Mouse (Mus musculus) kidney, postnatal 0 days (tissue): ENCODE results near the gene Tbx5. TPM values are rescaled to one million over a fixed set of nuclear protein-coding genes. Genes with fewer than 3 reads are reported as not detected.
A peak's percentile ranks its signal among the peaks of the same experiment; 100 is the strongest.
"Not testable (repeated sequence)": the region's sequence is repeated elsewhere in the genome, so short reads cannot be mapped to it uniquely, and the experiment has no call there.

ENCODE experiments used
- ATAC-seq: fragments of 200-750 bp; cut with Nextera tagmentation; replicated peaks from 2 replicates; pipeline ENCODE4 v1.8.0; 2017; ENCODE audit warnings: low read depth, moderate number of reproducible peaks, moderate TSS enrichment, moderate library complexity; ENCODE audit not compliant: low FRiP score
- DNase-seq: peaks from one replicate; pipeline ENCODE4 v3.0.0-alpha.2; 2016; ENCODE audit warnings: low spot score
- H3K27ac ChIP-seq: fragments of 300-500 bp; sonication (generic); 2 replicates; pipeline ENCODE4 v1.5.1; 2014; ENCODE audit warnings: mild to moderate bottlenecking
- H3K27me3 ChIP-seq: fragments of 300-500 bp; sonication (generic); 2 replicates; pipeline ENCODE4 v1.6.1; 2014; ENCODE audit warnings: low read length, mixed read lengths; ENCODE audit not compliant: insufficient read depth
- H3K36me3 ChIP-seq: fragments of 300-500 bp; sonication (generic); 2 replicates; pipeline ENCODE4 v1.6.1; 2014; ENCODE audit warnings: low read length, mixed read lengths; ENCODE audit not compliant: insufficient read depth
- H3K4me1 ChIP-seq: fragments of 300-500 bp; sonication (generic); replicated peaks from 2 replicates; pipeline ENCODE4 v1.6.1; 2014; ENCODE audit warnings: antibody characterized with exemption, low read length, mixed read lengths; ENCODE audit not compliant: insufficient read depth
- H3K4me2 ChIP-seq: fragments of 300-500 bp; sonication (generic); 2 replicates; pipeline ENCODE4 v1.6.1; 2014; ENCODE audit warnings: mild to moderate bottlenecking, low read length, moderate library complexity, mixed read lengths
- H3K4me3 ChIP-seq: fragments of 300-500 bp; sonication (generic); replicated peaks from 2 replicates; pipeline ENCODE4 v1.5.1; 2014; ENCODE audit warnings: low read depth, low read length
- H3K9ac ChIP-seq: fragments of 300-500 bp; sonication (generic); 2 replicates; pipeline ENCODE4 v1.6.1; 2014; ENCODE audit warnings: low read depth, low read length
- H3K9me3 ChIP-seq: fragments of 300-500 bp; sonication (generic); replicated peaks from 2 replicates; pipeline ENCODE4 v1.6.1; 2016; ENCODE audit warnings: low read length, inconsistent platforms, mixed read lengths
- CTCF ChIP-seq: IDR thresholded peaks from 2 replicates; pipeline ENCODE4 v1.5.1; 2016; ENCODE audit warnings: antibody characterized with exemption, low read depth, mild to moderate bottlenecking, moderate library complexity
- WGBS: fragments of 180-500 bp; shearing (Covaris S2); extraction: QIAGEN DNeasy Blood & Tissue Kit; methylation state at CpG from one replicate; pipeline ENCODE4 v1.1.7; 2014; 5-methylcytosine and 5-hydroxymethylcytosine counted together
- polyA plus RNA-seq: library from polyadenylated mRNA; unstranded; fragments of >200 nt; fragmentation: Nextera tagmentation; extraction: Ambion mirVana; gene quantifications from 2 replicates; pipeline ENCODE4 v1.2.1, GENCODE M21; 2015

The Tbx5 gene
- polyA plus RNA-seq, 1 experiment from 2014 or later, result not detected

DNA sequence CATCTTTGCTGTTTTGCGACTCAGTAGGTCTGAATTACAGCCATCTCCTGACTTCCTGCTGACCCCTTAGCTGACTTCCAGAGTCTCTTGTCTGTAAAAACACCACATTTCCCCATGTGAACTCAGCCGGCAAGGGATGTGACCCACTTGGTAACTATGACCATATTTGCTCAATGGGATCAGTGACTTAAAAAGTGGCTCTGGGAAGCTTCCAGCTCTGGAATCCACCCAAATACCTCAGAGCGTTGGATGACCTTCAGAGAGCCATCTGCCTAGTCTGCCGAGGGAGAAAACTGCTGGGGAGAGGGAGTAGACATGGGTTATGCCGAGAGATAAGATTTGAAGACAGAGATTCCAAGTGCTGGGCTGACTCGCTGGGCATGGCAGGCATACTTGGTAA is 44.7 kb downstream of the Tbx5 start:
- DNase-seq, result peak; percentile 2
- Histone ChIP-seq H3K27me3 (no peaks in the 10 kb centered on the region), H3K4me3 (no peak overlapping the region), H3K36me3 (no peaks in the 10 kb centered on the region), H3K4me2 (no peak overlapping the region), H3K9me3 (no peaks in the 10 kb centered on the region), H3K4me1 (no peaks in the 10 kb centered on the region), H3K27ac (no peak overlapping the region), H3K9ac (no peak overlapping the region)
- no peak for TF ChIP-seq CTCF
- no peak for ATAC-seq
- 53% methylated on average over 6 of the region's 6 CpGs for WGBS

DNA sequence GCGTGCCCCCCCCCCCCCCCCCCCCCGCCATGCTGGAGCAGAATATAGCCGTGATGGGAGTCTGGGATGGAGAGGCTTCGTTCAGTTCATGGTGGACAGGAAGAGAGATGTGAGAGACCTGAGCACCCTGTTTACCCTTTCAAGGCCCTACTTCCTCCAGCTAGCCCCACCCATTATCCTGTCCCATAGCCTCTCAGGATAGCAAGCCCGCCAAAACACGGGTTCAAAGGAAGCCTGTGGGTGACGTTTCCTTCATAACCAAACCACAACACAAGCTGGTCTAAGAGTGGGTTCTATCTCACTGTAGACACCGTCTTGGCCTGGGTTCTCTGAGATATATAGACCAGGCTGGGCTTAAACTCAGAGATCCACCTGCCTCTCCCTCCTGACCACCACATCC is 53.1 kb downstream of the Tbx5 start:
- no peak for ATAC-seq
- TF ChIP-seq CTCF, result no peak

DNA sequence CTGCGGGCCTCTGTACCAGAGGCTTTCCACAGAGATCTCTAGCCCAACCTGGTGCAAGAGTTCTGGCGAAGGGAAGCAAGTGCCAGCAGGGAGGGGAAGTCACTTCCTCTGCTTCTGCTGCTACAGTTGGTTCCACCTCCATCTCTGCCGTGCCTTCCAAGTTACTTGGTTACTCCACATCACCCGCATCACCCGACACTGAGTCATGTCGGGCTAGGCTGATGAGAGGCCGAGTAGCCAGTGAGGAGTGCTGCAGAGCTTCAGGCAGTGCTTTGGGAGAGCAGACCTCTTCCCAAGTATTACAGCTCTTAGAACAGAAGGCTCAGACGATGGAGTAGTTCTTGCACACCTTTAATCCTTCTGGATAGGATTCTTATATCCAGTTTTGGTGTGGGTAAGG is 54.9 kb downstream of the Tbx5 start:
- WGBS, result 87% methylated on average over 8 of the region's 8 CpGs

More for the DNA sequence above, 53.1 kb downstream of the Tbx5 start:
- Histone ChIP-seq H3K4me2 (no peak overlapping the region), H3K4me3 (no peak overlapping the region), H3K27me3 (no peaks in the 10 kb centered on the region), H3K27ac (no peak overlapping the region), H3K9ac (no peak overlapping the region), H3K9me3 (no peaks in the 10 kb centered on the region), H3K4me1 (no peaks in the 10 kb centered on the region), H3K36me3 (no peaks in the 10 kb centered on the region)
- DNase-seq, result no peak
- WGBS, result 68% methylated on average over 4 of the region's 8 CpGs

DNA sequence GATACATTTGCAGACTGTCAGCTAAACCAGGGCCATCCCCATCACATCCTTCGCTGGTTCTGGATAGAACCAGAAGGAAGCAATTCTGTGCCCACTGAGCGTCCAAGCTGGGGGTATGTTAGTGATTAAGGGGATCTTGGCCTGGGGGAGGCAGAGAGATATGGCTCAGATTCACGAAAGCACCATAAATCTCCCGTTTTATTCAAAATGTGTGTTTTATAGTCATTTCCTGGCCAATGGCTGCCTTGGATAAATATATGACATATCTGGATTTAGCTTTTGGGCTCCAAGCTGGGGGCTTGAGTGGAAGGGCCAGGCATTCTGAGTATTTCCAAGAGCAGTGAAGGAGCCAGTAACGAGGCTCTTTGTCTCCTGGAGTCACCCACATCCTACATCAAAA is 59.5 kb downstream of the Tbx5 start:
- no peak overlapping the region for H3K4me3 ChIP-seq
- WGBS, result 28% methylated on average over 5 of the region's 5 CpGs
- H3K27me3 ChIP-seq, result no peaks in the 10 kb centered on the region
- ATAC-seq, result no peak
- no peak overlapping the region for H3K9ac ChIP-seq
- H3K4me2 ChIP-seq, result no peak overlapping the region
- no peaks in the 10 kb centered on the region for H3K36me3 ChIP-seq
- no peaks in the 10 kb centered on the region for H3K9me3 ChIP-seq
- no peak overlapping the region for H3K27ac ChIP-seq
- H3K4me1 ChIP-seq, result no peaks in the 10 kb centered on the region
- DNase-seq, result no peak
- no peak for TF ChIP-seq CTCF

More for the DNA sequence above, 54.9 kb downstream of the Tbx5 start:
- Histone ChIP-seq H3K9me3 (no peaks in the 10 kb centered on the region), H3K27me3 (no peaks in the 10 kb centered on the region), H3K27ac (no peak overlapping the region), H3K4me3 (no peak overlapping the region), H3K36me3 (no peaks in the 10 kb centered on the region), H3K4me2 (no peak overlapping the region), H3K9ac (no peak overlapping the region), H3K4me1 (no peaks in the 10 kb centered on the region)
- ATAC-seq (no peak), DNase-seq (no peak)
- no peak for TF ChIP-seq CTCF

DNA sequence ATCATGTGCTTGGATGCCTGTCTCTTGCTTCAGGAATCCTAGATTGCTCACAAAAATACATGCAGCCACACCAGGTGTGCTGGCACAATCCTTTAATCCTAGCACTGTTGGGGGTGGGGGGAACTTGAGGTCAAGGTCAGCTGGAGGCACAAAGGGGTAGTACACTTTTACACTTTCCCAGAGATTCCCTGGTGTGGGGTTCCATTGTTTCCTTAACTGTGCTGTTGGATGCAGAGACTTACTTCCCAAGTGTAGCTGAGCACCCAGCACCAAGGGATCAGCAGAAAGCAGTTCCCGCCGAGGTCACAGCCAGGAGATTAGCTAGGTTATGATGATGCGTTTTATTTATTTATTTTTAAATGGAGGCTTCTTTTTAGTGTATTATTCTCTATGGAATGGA is 60.6 kb downstream of the Tbx5 start:
- no peaks in the 10 kb centered on the region for H3K9me3 ChIP-seq
- no peak for TF ChIP-seq CTCF
- 83% methylated on average over 3 of the region's 3 CpGs for WGBS

DNA sequence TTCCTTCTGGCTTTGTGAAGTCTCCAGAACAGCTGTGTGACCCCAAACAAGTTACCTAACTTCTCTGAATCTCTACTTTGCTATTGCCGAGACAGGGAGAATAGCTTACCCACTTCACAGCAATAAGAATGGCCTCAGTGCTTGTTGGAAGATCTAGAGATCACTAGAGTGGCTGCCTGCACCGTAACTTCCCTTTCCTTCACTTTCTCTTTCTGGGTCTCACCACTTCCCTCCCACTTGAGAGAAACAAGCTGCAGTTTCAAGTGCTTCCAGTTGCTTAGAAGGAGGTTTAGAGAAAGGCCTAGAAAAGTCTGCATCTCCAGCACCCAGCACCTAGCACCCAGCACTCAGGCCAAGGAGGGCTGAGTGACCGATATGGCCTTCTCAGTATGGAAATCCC is 64.1 kb downstream of the Tbx5 start:
- ATAC-seq (no peak), DNase-seq (no peak)
- H3K4me1 ChIP-seq, result no peaks in the 10 kb centered on the region
- H3K36me3 ChIP-seq, result no peaks in the 10 kb centered on the region
- no peak overlapping the region for H3K9ac ChIP-seq
- TF ChIP-seq CTCF, result no peak
- H3K4me2 ChIP-seq, result no peak overlapping the region
- H3K4me3 ChIP-seq, result no peak overlapping the region
- no peak overlapping the region for H3K27ac ChIP-seq
- no peaks in the 10 kb centered on the region for H3K9me3 ChIP-seq
- WGBS, result 83% methylated on average over 3 of the region's 3 CpGs
- H3K27me3 ChIP-seq, result no peaks in the 10 kb centered on the region

More for the DNA sequence above, 60.6 kb downstream of the Tbx5 start:
- no peaks in the 10 kb centered on the region for H3K27me3 ChIP-seq
- ATAC-seq (no peak), DNase-seq (no peak)
- no peak overlapping the region for H3K4me2 ChIP-seq
- no peaks in the 10 kb centered on the region for H3K36me3 ChIP-seq
- no peak overlapping the region for H3K9ac ChIP-seq
- H3K4me1 ChIP-seq, result no peaks in the 10 kb centered on the region
- no peak overlapping the region for H3K4me3 ChIP-seq
- H3K27ac ChIP-seq, result no peak overlapping the region

DNA sequence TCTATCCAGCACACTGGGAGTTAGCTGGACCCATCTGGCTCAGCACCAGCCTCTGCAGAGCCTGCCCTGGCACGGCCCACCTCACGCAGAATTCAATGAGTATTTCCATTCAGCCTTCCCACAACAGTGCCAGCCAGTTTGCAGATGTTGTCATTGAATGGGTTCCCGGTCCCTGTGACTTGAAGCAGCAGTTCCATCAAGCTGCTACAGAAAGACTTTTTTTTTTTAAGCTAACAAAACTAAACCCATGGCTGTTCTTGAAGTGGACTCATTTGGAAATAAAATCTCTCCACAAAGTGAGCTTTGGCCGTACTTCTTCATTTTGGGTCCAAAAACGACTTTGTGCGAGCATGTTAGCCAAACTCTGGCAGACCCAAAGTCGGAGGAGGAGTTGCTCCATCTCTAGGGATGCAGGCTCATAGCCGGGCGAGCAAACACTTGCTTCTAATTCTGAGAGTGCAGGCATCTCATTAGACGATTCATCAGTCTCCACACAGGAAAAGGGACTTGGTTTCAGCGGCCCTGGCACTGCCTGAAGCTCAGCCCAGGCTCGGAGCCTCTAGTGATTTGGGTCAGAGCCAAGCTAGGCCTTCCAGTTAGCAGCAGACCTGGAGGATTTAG is 84.2 kb downstream of the Tbx5 start:
- H3K9me3 ChIP-seq, result no peaks in the 10 kb centered on the region
- no peak overlapping the region for H3K27ac ChIP-seq
- H3K27me3 ChIP-seq, result no peaks in the 10 kb centered on the region
- TF ChIP-seq CTCF, result no peak
- no peak overlapping the region for H3K4me2 ChIP-seq
- H3K9ac ChIP-seq, result no peak overlapping the region
- H3K36me3 ChIP-seq, result no peaks in the 10 kb centered on the region
- no peak overlapping the region for H3K4me3 ChIP-seq
- ATAC-seq (no peak), DNase-seq (no peak)
- no peaks in the 10 kb centered on the region for H3K4me1 ChIP-seq
- WGBS, result 68% methylated on average over 12 of the region's 12 CpGs

DNA sequence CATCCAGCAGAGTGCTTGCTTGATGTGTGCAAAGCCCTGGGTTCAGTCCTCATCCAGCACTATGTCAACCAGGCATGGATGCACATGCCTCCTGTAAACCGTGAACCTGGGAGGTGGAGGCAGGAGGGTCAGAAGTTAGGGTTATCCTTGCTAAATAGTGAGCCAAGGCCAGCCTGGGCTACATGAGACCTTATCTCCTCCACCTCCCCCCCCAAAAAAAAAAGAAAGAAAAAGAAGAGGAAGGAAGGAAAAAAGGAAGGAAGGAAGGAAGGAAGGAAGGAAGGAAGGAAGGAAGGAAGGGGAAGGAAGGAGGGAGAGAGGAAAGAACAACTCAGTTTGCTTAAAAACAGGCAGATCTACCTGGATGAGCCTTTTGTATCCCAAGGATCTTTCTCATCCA is 85.9 kb downstream of the Tbx5 start:
- not testable (repeated sequence) for H3K27ac ChIP-seq, H3K9me3 ChIP-seq, DNase-seq, H3K27me3 ChIP-seq, H3K9ac ChIP-seq, ATAC-seq, H3K4me2 ChIP-seq, H3K36me3 ChIP-seq, H3K4me1 ChIP-seq, H3K4me3 ChIP-seq
- 63% methylated on average over 1 of the region's 1 CpGs for WGBS
